Comparison of ENCODE assay signal across 18 mouse cellular contexts in genomic region chr6:107051604-107052003, GRCm38 (mm10).
A peak's percentile ranks its signal among the peaks of the same experiment; 100 is the strongest.
DNase-seq lines count a peak whose midpoint lies in the region.
"Had no signal": no experiment of that assay in that cellular context is flagged by ENCODE, and none has a peak within 500 bp of the region (broad histone marks: within the 10 kb centered on the region; RNA-seq: fewer than 3 reads in every experiment).

No protein-coding gene starts in this region.

- DNase-seq in ES-CJ7 (ENCODE audit: low read depth, low spot score) (peak; percentile 10), MN1 (ENCODE audit: low spot score) (no peak)
- DNase-seq in adrenal gland, adult 2 months = peak; percentile 52
- DNase-seq in brain, adult 2 months (ENCODE audit: low read depth, low spot score) = peak; percentile 77
- peak; percentile 26 to 61 for DNase-seq in cerebellum, postnatal 25 days
- DNase-seq in left cerebral cortex, postnatal 14 days (ENCODE audit: low spot score in 2 of 2) = no peak
- DNase-seq in ovary, postnatal 10 days (ENCODE audit: low spot score) = no peak
- DNase-seq: forebrain, postnatal 0 days; gastrocnemius, postnatal 14 days; heart, adult 18-20 months; heart, postnatal 14 days; kidney, postnatal 25 days; left cerebral cortex, postnatal 4 days; lung, embryonic 14.5 days; midbrain, embryonic 14.5 days; retina, postnatal 1 day; right cerebral cortex, postnatal 25 days; thymus, postnatal 14 days had no signal

- intact Hi-C loops in left cerebral cortex, postnatal 14 days (cut with DNase I) = no loop called here

Comparison
In these comparisons a context has a peak if more than half of its experiments do, and no peak if none do; other contexts are left out.
1. DNase-seq: peak in ES-CJ7 (single experiment), adrenal gland, adult 2 months (single experiment), brain, adult 2 months (single experiment) and cerebellum, postnatal 25 days (2 of 2); none in left cerebral cortex, postnatal 14 days (0 of 2), MN1 (single experiment) and ovary, postnatal 10 days (single experiment).